Mouse (Mus musculus) MEL (cell line): ENCODE data around the gene Dnajc5g. TPM values are rescaled to one million over a fixed set of nuclear protein-coding genes. Genes with fewer than 3 reads are reported as not detected.
A peak's percentile ranks its signal among the peaks of the same experiment; 100 is the strongest.

Source experiments
- DNase-seq: peaks from one replicate; pipeline ENCODE4 v3.0.0; 2011; ENCODE audit warnings: low read depth, low spot score
- H3K27ac ChIP-seq: 2 replicates; pipeline ENCODE4 v1.5.1; 2012; ENCODE audit warnings: low read depth, mild to moderate bottlenecking, control low read depth, low read length, moderate library complexity; ENCODE audit not compliant: control insufficient read depth
- H3K27me3 ChIP-seq, 2 experiments: fragments of 150-350 bp in 1 of 2; sonication (generic) in 1 of 2; 2 replicates each; pipeline ENCODE4 v1.6.1; 2012; ENCODE audit warnings: low read length in 2 of 2, mild to moderate bottlenecking in 2 of 2, improper control_type of control experiment in 1 of 2, moderate library complexity in 1 of 2; ENCODE audit not compliant: insufficient read depth in 2 of 2, control insufficient read depth in 1 of 2
- H3K36me3 ChIP-seq, 2 experiments: 2 replicates each; pipeline ENCODE4 v1.6.1; 2012 to 2014; ENCODE audit warnings: low read length in 2 of 2, improper control_type of control experiment in 1 of 2, inconsistent platforms in 1 of 2, mild to moderate bottlenecking in 1 of 2; ENCODE audit not compliant: insufficient read depth in 2 of 2, control insufficient read depth in 1 of 2
- H3K4me1 ChIP-seq, 2 experiments: fragments of 150-350 bp in 1 of 2; sonication (generic) in 1 of 2; 2 replicates each; pipeline ENCODE4 v1.6.1; 2012; ENCODE audit warnings: low read length in 2 of 2, improper control_type of control experiment in 1 of 2, mild to moderate bottlenecking in 1 of 2; ENCODE audit not compliant: insufficient read depth in 2 of 2, control insufficient read depth in 1 of 2
- H3K4me3 ChIP-seq, 2 experiments: fragments of 150-350 bp in 1 of 2; sonication (generic) in 1 of 2; 2 replicates each; pipeline ENCODE4 v1.5.1; 2012; ENCODE audit warnings: low read depth in 2 of 2, low read length in 2 of 2, mild to moderate bottlenecking in 2 of 2, moderate library complexity in 2 of 2, control low read depth in 1 of 2, improper control_type of control experiment in 1 of 2; ENCODE audit not compliant: control insufficient read depth in 1 of 2, insufficient read depth in 1 of 2
- H3K79me2 ChIP-seq: 2 replicates; pipeline ENCODE4 v1.6.1; 2012; ENCODE audit warnings: mild to moderate bottlenecking, low read length, moderate library complexity; ENCODE audit not compliant: control insufficient read depth, poor library complexity, insufficient read depth
- H3K9ac ChIP-seq: 2 replicates; pipeline ENCODE4 v1.6.1; 2012; ENCODE audit warnings: low read depth, mild to moderate bottlenecking, control low read depth, low read length, moderate library complexity; ENCODE audit not compliant: control insufficient read depth, poor library complexity, severe bottlenecking
- H3K9me3 ChIP-seq: fragments of 150-350 bp; sonication (generic); replicated peaks from 2 replicates; pipeline ENCODE4 v1.6.1; 2012; ENCODE audit warnings: mild to moderate bottlenecking, low read length, improper control_type of control experiment, moderate library complexity; ENCODE audit not compliant: insufficient read depth
- BHLHE40 ChIP-seq: IDR thresholded peaks from 2 replicates; pipeline ENCODE4 v1.6.1; 2012; ENCODE audit warnings: low read depth, mild to moderate bottlenecking, inconsistent platforms, low read length, improper control_type of control experiment, borderline replicate concordance
- CTCF ChIP-seq, 3 experiments: IDR thresholded peaks in 2 of 3; conservative IDR thresholded peaks in 1 of 3; 2 replicates each; pipeline ENCODE4 v1.5.1; 2011 to 2012; ENCODE audit warnings: low read length in 3 of 3, low read depth in 2 of 3, mild to moderate bottlenecking in 2 of 3, improper control_type of control experiment in 1 of 3, inconsistent platforms in 1 of 3, mixed read lengths in 1 of 3, moderate library complexity in 1 of 3; ENCODE audit not compliant: control insufficient read depth in 1 of 3, insufficient read depth in 1 of 3, poor library complexity in 1 of 3, severe bottlenecking in 1 of 3
- HCFC1 ChIP-seq: IDR thresholded peaks from 2 replicates; pipeline ENCODE4 v1.6.1; 2012; ENCODE audit warnings: low read depth, mild to moderate bottlenecking, inconsistent platforms, low read length, improper control_type of control experiment, moderate library complexity
- JUND ChIP-seq: IDR thresholded peaks from 2 replicates; pipeline ENCODE4 v1.6.1; 2011; ENCODE audit warnings: low read depth, mild to moderate bottlenecking, improper control_type of control experiment, low read length
- MAFK ChIP-seq: IDR thresholded peaks from 2 replicates; pipeline ENCODE4 v1.6.1; 2011; ENCODE audit warnings: low read depth, mild to moderate bottlenecking, low read length, improper control_type of control experiment, borderline replicate concordance
- MAX ChIP-seq: IDR thresholded peaks from 2 replicates; pipeline ENCODE4 v1.6.1; 2011; ENCODE audit warnings: low read length, improper control_type of control experiment
- MEF2A ChIP-seq: IDR thresholded peaks from 2 replicates; pipeline ENCODE4 v1.6.1; 2014; ENCODE audit warnings: low read depth, mild to moderate bottlenecking, inconsistent platforms, low read length, improper control_type of control experiment; ENCODE audit not compliant: poor library complexity, insufficient replicate concordance, severe bottlenecking; ENCODE audit errors: extremely low read depth
- NELFE ChIP-seq: IDR thresholded peaks from 2 replicates; pipeline ENCODE4 v1.6.1; 2011; ENCODE audit warnings: low read depth, low read length, improper control_type of control experiment
- NRF1 ChIP-seq: IDR thresholded peaks from 2 replicates; pipeline ENCODE4 v1.6.1; 2014; ENCODE audit warnings: low read depth, mild to moderate bottlenecking, inconsistent platforms, low read length, improper control_type of control experiment, moderate library complexity; ENCODE audit not compliant: poor library complexity, insufficient read depth, severe bottlenecking
- POLR2A ChIP-seq, 2 experiments: IDR thresholded peaks; 2 replicates each; pipeline ENCODE4 v1.6.1; 2011 to 2012; ENCODE audit warnings: low read length in 2 of 2, mild to moderate bottlenecking in 2 of 2, control low read depth in 1 of 2, improper control_type of control experiment in 1 of 2, low read depth in 1 of 2, moderate library complexity in 1 of 2; ENCODE audit not compliant: control insufficient read depth in 1 of 2, insufficient read depth in 1 of 2, poor library complexity in 1 of 2
- POLR2AphosphoS2 ChIP-seq: IDR thresholded peaks from 2 replicates; pipeline ENCODE4 v1.6.1; 2011; ENCODE audit warnings: low read length, improper control_type of control experiment
- POLR2AphosphoS5 ChIP-seq: IDR thresholded peaks from 2 replicates; pipeline ENCODE4 v1.6.1; 2012; ENCODE audit warnings: low read depth, borderline replicate concordance, mild to moderate bottlenecking, inconsistent platforms, low read length, moderate library complexity, mixed read lengths
- RAD21 ChIP-seq: IDR thresholded peaks from 2 replicates; pipeline ENCODE4 v1.6.1; 2011; ENCODE audit warnings: mild to moderate bottlenecking, low read depth, low read length, improper control_type of control experiment
- SIN3A ChIP-seq: IDR thresholded peaks from 2 replicates; pipeline ENCODE4 v1.6.1; 2012; ENCODE audit warnings: low read length, improper control_type of control experiment, inconsistent platforms
- TBP ChIP-seq: IDR thresholded peaks from 2 replicates; pipeline ENCODE4 v1.8.0; 2011; ENCODE audit warnings: low read depth, low read length, improper control_type of control experiment
- TCF12 ChIP-seq: IDR thresholded peaks from 2 replicates; pipeline ENCODE4 v1.6.1; 2014; ENCODE audit warnings: low read depth, mild to moderate bottlenecking, inconsistent platforms, low read length, improper control_type of control experiment, moderate library complexity
- USF2 ChIP-seq, 2 experiments: IDR thresholded peaks; 2 replicates each; pipeline ENCODE4 v1.6.1; 2011 to 2012; ENCODE audit warnings: improper control_type of control experiment in 2 of 2, low read length in 2 of 2, borderline replicate concordance in 1 of 2, inconsistent platforms in 1 of 2, low read depth in 1 of 2, mild to moderate bottlenecking in 1 of 2; ENCODE audit not compliant: insufficient read depth in 1 of 2
- ZKSCAN1 ChIP-seq: IDR thresholded peaks from 2 replicates; pipeline ENCODE4 v1.6.1; 2012; ENCODE audit warnings: low read depth, mild to moderate bottlenecking, inconsistent platforms, low read length, improper control_type of control experiment, moderate library complexity
- ZMIZ1 ChIP-seq: IDR thresholded peaks from 2 replicates; pipeline ENCODE4 v1.6.1; 2012; ENCODE audit warnings: low read depth, mild to moderate bottlenecking, inconsistent platforms, low read length, improper control_type of control experiment, moderate library complexity
- ZNF384 ChIP-seq: IDR thresholded peaks from 2 replicates; pipeline ENCODE4 v1.6.1; 2012; ENCODE audit warnings: low read depth, mild to moderate bottlenecking, inconsistent platforms, low read length, improper control_type of control experiment
- polyA plus RNA-seq, 2 experiments: library from polyadenylated mRNA; stranded (reverse) in 1 of 2; unstranded in 1 of 2; fragments of >175 nt in 1 of 2; fragments of >200 nt in 1 of 2; gene quantifications; 2 replicates each; pipeline versions ENCODE4 v1.2.1 to v1.2.4; 2012; ENCODE audit warnings: low replicate concordance in 2 of 2, low read depth in 1 of 2; ENCODE audit not compliant: insufficient read length in 2 of 2, insufficient read depth in 1 of 2, missing spikeins in 1 of 2
- total RNA-seq: library from RNA; depleted of rRNA; stranded (reverse); fragments of 300-350 nt; gene quantifications from 2 replicates; pipeline ENCODE4 v1.2.3, GENCODE M21; 2012

Gene Dnajc5g
- total and polyA plus RNA-seq, 3 experiments: not detected

DNA sequence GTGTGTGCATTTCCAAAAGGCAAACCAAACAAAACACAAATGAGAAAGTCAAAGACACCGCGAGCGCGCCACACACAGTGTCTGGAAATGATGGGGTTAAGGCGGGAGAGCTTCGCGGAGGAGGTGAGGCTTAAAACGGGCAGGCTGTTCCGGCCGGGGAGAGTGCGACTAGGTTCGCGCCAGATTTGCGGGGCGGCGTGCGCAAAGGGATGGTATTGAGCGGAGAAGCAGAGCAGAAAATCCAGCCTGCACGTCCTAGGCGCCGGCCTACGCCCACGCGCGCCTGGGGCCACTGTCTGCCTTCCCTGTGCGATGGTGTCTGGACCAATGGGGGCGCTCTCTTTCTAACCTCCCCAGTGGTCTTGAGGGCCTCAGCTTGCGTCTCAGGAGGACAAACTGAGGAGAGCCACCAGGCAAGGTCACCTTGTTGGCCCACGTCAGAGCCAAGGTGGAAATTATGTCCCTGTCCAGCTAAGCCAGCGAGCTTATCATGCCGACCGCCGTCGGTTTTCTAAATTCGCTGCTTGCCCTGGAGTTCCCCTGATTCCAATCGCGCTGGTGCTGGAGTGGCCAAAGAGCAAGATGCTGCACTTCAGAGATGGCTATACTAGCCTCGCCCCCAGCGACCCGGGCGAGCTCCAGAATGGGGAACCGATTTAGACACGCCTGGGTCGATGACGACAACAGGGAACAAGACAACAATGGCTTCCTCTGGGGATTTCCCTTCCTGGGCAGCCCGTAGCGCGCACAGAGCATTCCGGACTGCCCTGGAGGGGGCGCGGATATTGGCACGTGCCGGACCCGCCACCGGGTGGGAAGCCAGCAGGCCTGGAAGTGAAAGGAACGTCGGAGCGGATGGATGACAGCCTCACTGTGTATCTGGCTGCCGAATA is 11.0 kb upstream of the Dnajc5g start:
- H3K4me3 ChIP-seq: peak overlapping the region; percentile 7 to 34; a peak in 3 of 4 replicates
- TF ChIP-seq BHLHE40 (peak; percentile 50; the same call in 1 of the 2 replicates), POLR2A (IDR thresholded peaks at IDR 0.05; ENCODE audit: control insufficient read depth in 1 of 2, insufficient read depth in 1 of 2, low read depth in 1 of 2, low read length in 2 of 2, poor library complexity in 1 of 2) (0 out of 4 replicates have a peak, but pooled peaks of 1 of the 2 experiments have one; percentile 32), ZMIZ1 (no peak)
- TF ChIP-seq, all 39 proteins: peak for 2
- DNase-seq: peak; percentile 65

DNA sequence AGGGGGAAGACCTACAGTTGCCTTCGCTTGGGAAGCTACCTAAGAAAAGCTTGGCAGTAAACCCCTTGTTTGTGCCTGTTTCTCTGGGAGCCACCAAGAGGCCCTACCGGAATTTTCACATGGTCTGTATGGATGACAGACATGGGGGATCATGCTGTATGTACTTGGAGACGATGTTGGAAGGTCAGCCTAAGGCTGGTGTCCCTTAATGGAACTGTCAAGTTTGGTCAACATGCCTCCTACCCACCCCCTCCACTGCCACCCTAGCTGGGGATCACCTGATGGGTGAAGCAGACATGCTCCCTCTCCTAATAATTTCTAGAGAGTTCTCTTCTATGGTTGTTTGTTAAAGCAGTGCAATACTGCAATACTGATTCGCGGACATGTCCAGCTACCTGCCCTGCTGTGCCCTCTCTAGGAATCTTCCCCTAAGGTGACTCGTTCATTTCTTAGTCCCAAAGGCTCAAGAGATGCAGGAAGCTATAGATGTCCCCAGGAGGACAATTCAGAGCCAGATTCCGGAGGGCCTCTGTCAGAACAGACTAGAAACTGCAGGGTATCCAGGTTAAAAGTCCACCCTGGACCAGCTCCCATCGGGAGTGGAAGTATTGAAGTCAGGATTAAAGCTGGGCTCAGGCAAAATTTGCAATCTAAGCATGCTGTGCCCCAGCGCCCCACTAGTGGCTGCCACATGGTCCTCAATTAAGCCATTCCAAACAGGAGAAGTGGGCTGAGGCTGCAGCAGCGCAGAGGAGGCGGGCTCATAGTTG is 10.2 kb upstream of the Dnajc5g start:
- Histone ChIP-seq H3K9ac (no peak overlapping the region), H3K4me1 (no peaks in the 10 kb centered on the region), H3K9me3 (no peaks in the 10 kb centered on the region), H3K27me3 (peaks cover 2 to 7% of the 10 kb centered on the region in 2 experiments), H3K36me3 (no peaks in the 10 kb centered on the region), H3K4me3 (peak overlapping the region; percentile 7 to 34; a peak in 2 of 4 replicates), H3K27ac (no peak overlapping the region), H3K79me2 (no peaks in the 10 kb centered on the region)
- TF ChIP-seq TBP (no peak), NRF1 (no peak), JUND (no peak), RAD21 (no peak), NELFE (no peak), POLR2AphosphoS2 (no peak), ZNF384 (no peak), HCFC1 (no peak), USF2 (IDR thresholded peaks at IDR 0.05; ENCODE audit: borderline replicate concordance in 1 of 2, insufficient read depth in 1 of 2, low read depth in 1 of 2, low read length in 2 of 2) (no peak), MEF2A (no peak), ZKSCAN1 (no peak), MAFK (no peak), MAX (no peak), TCF12 (no peak), CTCF (IDR thresholded peaks at IDR 0.05 in 2 of 3, conservative IDR thresholded peaks at IDR 0.05 in 1 of 3; ENCODE audit: control insufficient read depth in 1 of 3, insufficient read depth in 1 of 3, low read depth in 2 of 3, low read length in 3 of 3, poor library complexity in 1 of 3, severe bottlenecking in 1 of 3) (no peak), POLR2AphosphoS5 (no peak), SIN3A (no peak)
- DNase-seq: no peak

More for the DNA sequence above, 11.0 kb upstream of the Dnajc5g start:
- H3K79me2 ChIP-seq: no peaks in the 10 kb centered on the region
- H3K36me3 ChIP-seq: no peaks in the 10 kb centered on the region
- H3K9me3 ChIP-seq: no peaks in the 10 kb centered on the region
- peaks cover 7 to 12% of the 10 kb centered on the region in 2 experiments for H3K27me3 ChIP-seq
- 0 out of 2 replicates have a peak overlapping the region, but pooled peaks have one; percentile 15 for H3K9ac ChIP-seq
- H3K27ac ChIP-seq: no peak overlapping the region
- no peaks in the 10 kb centered on the region for H3K4me1 ChIP-seq
